Mouse (Mus musculus) midbrain, embryonic 11.5 days (tissue): ENCODE results near the gene Akr1c20. TPM values are rescaled to one million over a fixed set of nuclear protein-coding genes. Genes with fewer than 3 reads are reported as not detected.

ENCODE experiments used
- ATAC-seq: fragments of 200-750 bp; cut with Nextera tagmentation; 2 replicates; pipeline ENCODE4 v1.8.0; 2017; ENCODE audit warnings: moderate TSS enrichment, moderate library complexity; ENCODE audit not compliant: low FRiP score
- DNase-seq: peaks from one replicate; pipeline ENCODE4 v3.0.0; 2015; ENCODE audit warnings: low spot score; ENCODE audit errors: missing footprints
- H3K27ac ChIP-seq: fragments of 300-500 bp; sonication (generic); 2 replicates; pipeline ENCODE4 v1.5.1; 2014; ENCODE audit warnings: low read depth, low read length
- H3K27me3 ChIP-seq: fragments of 300-500 bp; sonication (generic); 2 replicates; pipeline ENCODE4 v1.6.1; 2014; ENCODE audit warnings: mild to moderate bottlenecking, low read length, moderate library complexity, mixed read lengths; ENCODE audit not compliant: control insufficient read depth, insufficient read depth
- H3K36me3 ChIP-seq: fragments of 300-500 bp; sonication (generic); 2 replicates; pipeline ENCODE4 v1.6.1; 2014; ENCODE audit warnings: mild to moderate bottlenecking, low read length, moderate library complexity, mixed read lengths; ENCODE audit not compliant: control insufficient read depth, insufficient read depth
- H3K4me1 ChIP-seq: fragments of 300-500 bp; sonication (generic); 2 replicates; pipeline ENCODE4 v1.6.1; 2014; ENCODE audit warnings: low read length; ENCODE audit not compliant: control insufficient read depth, insufficient read depth
- H3K4me2 ChIP-seq: fragments of 300-500 bp; sonication (generic); 2 replicates; pipeline ENCODE4 v1.6.1; 2014; ENCODE audit warnings: mild to moderate bottlenecking, moderate library complexity
- H3K4me3 ChIP-seq: fragments of 300-500 bp; sonication (generic); 2 replicates; pipeline ENCODE4 v1.5.1; 2014; ENCODE audit warnings: low read depth, low read length
- H3K9ac ChIP-seq: fragments of 300-500 bp; sonication (generic); 2 replicates; pipeline ENCODE4 v1.6.1; 2014; ENCODE audit warnings: low read length
- H3K9me3 ChIP-seq: fragments of 300-500 bp; sonication (generic); 2 replicates; pipeline ENCODE4 v1.6.1; 2016; ENCODE audit warnings: low read length; ENCODE audit not compliant: control insufficient read depth
- WGBS: fragments of 180-500 bp; shearing (Covaris S2); extraction: QIAGEN DNeasy Blood & Tissue Kit; methylation state at CpG from one replicate; pipeline ENCODE4 v1.1.7; 2014; 5-methylcytosine and 5-hydroxymethylcytosine counted together
- polyA plus RNA-seq: library from polyadenylated mRNA; unstranded; fragments of >200 nt; fragmentation: Nextera tagmentation; extraction: Ambion mirVana; gene quantifications from 2 replicates; pipeline ENCODE4 v1.2.1, GENCODE M21; 2014

Akr1c20 gene
- polyA plus RNA-seq = not detected in 2 replicates

- DNase-seq (no peak), ATAC-seq (no peak)
- 84% methylated on average over 2 of the region's 2 CpGs for WGBS
- H3K4me1 ChIP-seq = no peaks in the 10 kb centered on the region
- no peaks in the 10 kb centered on the region for H3K9me3 ChIP-seq
- no peaks in the 10 kb centered on the region for H3K27me3 ChIP-seq
- no peak within 1 kb of the TSS for H3K27ac ChIP-seq
- no peaks in the 10 kb centered on the region for H3K36me3 ChIP-seq
- no peak within 1 kb of the TSS for H3K9ac ChIP-seq
- H3K4me3 ChIP-seq = no peak within 1 kb of the TSS
- H3K4me2 ChIP-seq = no peak within 1 kb of the TSS
Measured at GRCm38 (mm10) chr13:4523201-4523838, at the start of gene Akr1c20. Gene Akr1c20 (minus strand): TSS chr13:4523345.

DNA sequence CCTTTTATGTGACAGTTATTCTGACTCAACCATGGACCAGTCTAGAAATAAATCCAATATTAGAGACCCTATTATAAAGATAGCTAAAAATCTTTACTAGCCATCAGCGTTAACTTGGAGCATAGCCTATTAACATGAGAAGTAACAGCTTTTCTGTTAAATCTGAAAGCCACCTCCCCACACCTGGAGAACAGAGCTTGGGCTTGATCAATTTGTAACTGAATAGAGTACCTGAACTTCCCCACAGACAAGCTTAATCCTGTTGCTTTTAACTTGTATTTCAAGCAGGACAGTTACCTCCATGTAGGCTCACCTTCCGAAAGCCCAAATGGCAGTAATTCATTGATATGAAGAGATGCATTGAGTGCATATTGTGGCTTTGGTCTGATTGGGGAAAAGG, 42.9 kb upstream of the Akr1c20 start:
- Histone ChIP-seq H3K27me3 (no peaks in the 10 kb centered on the region), H3K36me3 (no peaks in the 10 kb centered on the region), H3K4me2 (no peak overlapping the region), H3K4me1 (no peaks in the 10 kb centered on the region), H3K9ac (no peak overlapping the region), H3K9me3 (no peaks in the 10 kb centered on the region), H3K4me3 (no peak overlapping the region), H3K27ac (no peak overlapping the region)
- no peak for ATAC-seq
- 88% methylated on average over 2 of the region's 2 CpGs for WGBS
- DNase-seq = no peak

- H3K4me2 ChIP-seq = no peak overlapping the region
- no peaks in the 10 kb centered on the region for H3K4me1 ChIP-seq
- no peak overlapping the region for H3K4me3 ChIP-seq
- H3K36me3 ChIP-seq = no peaks in the 10 kb centered on the region
- no peak for DNase-seq
- H3K9me3 ChIP-seq = no peaks in the 10 kb centered on the region
- ATAC-seq = no peak
- H3K27ac ChIP-seq = no peak overlapping the region
- no peak overlapping the region for H3K9ac ChIP-seq
- H3K27me3 ChIP-seq = no peaks in the 10 kb centered on the region
Measured at GRCm38 (mm10) chr13:4560500-4560899, 37.4 kb upstream of the Akr1c20 start.

DNA sequence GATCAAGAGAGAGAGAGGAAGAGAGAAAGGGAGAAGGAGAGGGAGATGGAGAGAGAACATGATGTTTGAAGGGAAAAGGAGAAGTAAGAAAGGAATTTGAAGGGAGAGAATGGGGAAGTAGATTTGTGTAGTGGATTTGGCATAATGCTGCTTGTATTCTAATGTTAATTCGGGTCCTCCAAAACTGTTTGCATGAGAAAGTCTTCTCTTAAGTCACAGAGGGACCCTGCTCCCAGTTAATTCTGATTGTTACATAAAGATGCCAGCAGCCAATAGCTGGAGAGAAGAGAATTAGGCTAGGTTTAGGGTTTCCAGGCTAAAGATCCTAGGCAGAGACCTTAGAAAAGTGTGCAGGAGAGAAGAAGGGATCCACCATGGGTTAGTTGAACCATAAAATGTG, 36.0 kb upstream of the Akr1c20 start:
- no peak for ATAC-seq
- no peak overlapping the region for H3K27ac ChIP-seq
- no peaks in the 10 kb centered on the region for H3K27me3 ChIP-seq
- no peaks in the 10 kb centered on the region for H3K4me1 ChIP-seq
- DNase-seq = no peak
- H3K36me3 ChIP-seq = no peaks in the 10 kb centered on the region
- no peak overlapping the region for H3K4me3 ChIP-seq
- H3K4me2 ChIP-seq = no peak overlapping the region
- WGBS = 69% methylated on average over 1 of the region's 1 CpGs
- H3K9me3 ChIP-seq = no peaks in the 10 kb centered on the region
- no peak overlapping the region for H3K9ac ChIP-seq

DNA sequence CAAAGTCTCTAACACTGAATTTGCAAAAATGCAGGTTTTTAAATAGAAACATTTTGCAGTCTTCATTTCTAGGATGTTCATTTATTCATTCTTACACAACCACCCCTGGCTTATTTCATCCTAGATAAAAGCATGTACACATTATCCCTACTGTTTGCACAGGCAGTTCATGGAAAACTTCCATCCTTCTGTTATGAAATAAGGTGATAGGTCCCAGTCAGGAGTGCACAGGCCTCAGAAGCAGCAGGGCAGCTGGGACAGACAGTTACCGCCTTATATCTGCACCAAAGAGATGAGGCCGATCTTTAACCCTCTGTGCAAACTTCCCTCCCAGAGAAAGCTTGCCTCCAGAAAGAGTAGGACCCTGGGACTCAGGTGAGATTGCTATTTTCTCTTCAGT, 8.3 kb downstream of the Akr1c20 start:
- no peak for DNase-seq

DNA sequence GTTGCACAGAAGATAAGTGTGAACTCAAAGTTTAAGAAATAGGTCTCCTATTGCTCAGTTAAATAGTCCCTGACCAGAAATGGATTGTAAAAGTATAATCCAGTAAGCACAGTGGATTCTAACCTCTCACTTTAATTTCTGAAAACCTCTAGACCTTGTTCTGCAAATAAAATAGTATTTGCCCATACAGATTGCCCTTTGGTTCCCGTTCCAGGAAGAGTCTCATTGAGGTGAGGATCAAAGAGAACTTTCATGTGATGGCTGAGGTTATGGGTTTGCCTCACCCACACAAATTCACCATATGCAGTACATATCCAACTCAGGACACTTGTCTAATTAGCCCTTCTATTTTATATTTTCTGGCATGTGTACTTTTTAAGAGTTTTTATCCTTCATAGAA, 55.2 kb downstream of the Akr1c20 start:
- no peak overlapping the region for H3K9ac ChIP-seq
- ATAC-seq (no peak), DNase-seq (no peak)
- no peaks in the 10 kb centered on the region for H3K27me3 ChIP-seq
- no peaks in the 10 kb centered on the region for H3K36me3 ChIP-seq
- WGBS = 81% methylated on average over 1 of the region's 1 CpGs
- H3K4me1 ChIP-seq = no peaks in the 10 kb centered on the region
- no peak overlapping the region for H3K27ac ChIP-seq
- no peaks in the 10 kb centered on the region for H3K9me3 ChIP-seq
- no peak overlapping the region for H3K4me3 ChIP-seq
- no peak overlapping the region for H3K4me2 ChIP-seq

More for the DNA sequence above, 8.3 kb downstream of the Akr1c20 start:
- no peak overlapping the region for H3K27ac ChIP-seq
- H3K36me3 ChIP-seq = no peaks in the 10 kb centered on the region
- H3K4me3 ChIP-seq = no peak overlapping the region
- no peak for ATAC-seq
- no peaks in the 10 kb centered on the region for H3K4me1 ChIP-seq
- H3K4me2 ChIP-seq = no peak overlapping the region
- H3K9me3 ChIP-seq = no peaks in the 10 kb centered on the region
- H3K9ac ChIP-seq = no peak overlapping the region
- 90% methylated on average over 2 of the region's 2 CpGs for WGBS
- no peaks in the 10 kb centered on the region for H3K27me3 ChIP-seq

DNA sequence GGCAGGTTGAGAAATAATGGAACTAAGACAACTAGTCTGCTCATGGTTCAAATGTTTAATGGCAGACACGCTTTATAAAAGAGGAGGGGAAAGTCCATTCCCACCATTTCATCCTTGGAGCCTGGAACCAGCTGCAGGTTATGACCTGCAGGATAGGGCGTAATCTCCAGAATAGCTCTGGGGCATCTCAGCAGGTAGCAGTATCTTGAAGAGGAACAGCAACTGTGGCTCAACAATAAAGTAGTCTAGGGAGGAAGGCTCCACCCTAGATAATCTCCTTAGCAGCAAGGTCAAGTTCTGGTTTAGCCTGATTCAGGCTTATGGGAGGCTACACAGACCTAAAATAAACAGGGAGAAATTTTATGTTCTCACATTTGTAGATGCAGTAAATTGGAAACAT, 57.5 kb downstream of the Akr1c20 start:
- Histone ChIP-seq H3K27ac (no peak overlapping the region), H3K4me2 (no peak overlapping the region), H3K9me3 (no peaks in the 10 kb centered on the region), H3K27me3 (no peaks in the 10 kb centered on the region), H3K9ac (no peak overlapping the region), H3K4me3 (no peak overlapping the region), H3K36me3 (no peaks in the 10 kb centered on the region), H3K4me1 (no peaks in the 10 kb centered on the region)
- ATAC-seq = no peak
- 90% methylated on average over 2 of the region's 2 CpGs for WGBS
- no peak for DNase-seq

Other genes with a start within 250 kb of the Akr1c20 start
- gene Akr1c12, start 243.9 kb downstream of the Akr1c20 start, polyA plus RNA-seq = 0.29 and 0.49 TPM in 2 replicates
- not detected in 2 replicates for gene Akr1c6, start 89.0 kb downstream of the Akr1c20 start, polyA plus RNA-seq
- not detected in 2 replicates for gene Akr1c21, start 50.7 kb upstream of the Akr1c20 start, polyA plus RNA-seq
- gene Akr1e1, start 85.8 kb upstream of the Akr1c20 start, polyA plus RNA-seq = 53.6 and 55.1 TPM in 2 replicates